Mouse (Mus musculus) embryonic facial prominence, embryonic 14.5 days (tissue): ENCODE results near the gene Afmid. TPM values are rescaled to one million over a fixed set of nuclear protein-coding genes. Genes with fewer than 3 reads are reported as not detected.
"Not testable (repeated sequence)": the region's sequence is repeated elsewhere in the genome, so short reads cannot be mapped to it uniquely, and the experiment has no call there.

ENCODE experiments used
- ATAC-seq: fragments of 200-750 bp; cut with Nextera tagmentation; 2 replicates; pipeline ENCODE4 v1.8.0; 2017; ENCODE audit warnings: low read depth, moderate number of reproducible peaks, moderate TSS enrichment
- DNase-seq: peaks from one replicate; pipeline ENCODE4 v3.0.0-alpha.2; 2015; ENCODE audit warnings: low spot score
- H3K27ac ChIP-seq: fragments of 300-500 bp; sonication (generic); replicated peaks from 2 replicates; pipeline ENCODE4 v1.5.1; 2014; ENCODE audit warnings: low read depth, mild to moderate bottlenecking, low read length, moderate library complexity
- H3K27me3 ChIP-seq: fragments of 300-500 bp; sonication (generic); replicated peaks from 2 replicates; pipeline ENCODE4 v1.6.1; 2014; ENCODE audit warnings: low read length; ENCODE audit not compliant: control insufficient read depth, insufficient read depth
- H3K36me3 ChIP-seq: fragments of 300-500 bp; sonication (generic); 2 replicates; pipeline ENCODE4 v1.6.1; 2014; ENCODE audit warnings: low read length, mixed read lengths; ENCODE audit not compliant: control insufficient read depth, insufficient read depth
- H3K4me1 ChIP-seq: fragments of 300-500 bp; sonication (generic); 2 replicates; pipeline ENCODE4 v1.6.1; 2014; ENCODE audit warnings: antibody characterized with exemption, low read length; ENCODE audit not compliant: control insufficient read depth, insufficient read depth
- H3K4me2 ChIP-seq: fragments of 300-500 bp; sonication (generic); 2 replicates; pipeline ENCODE4 v1.6.1; 2014; ENCODE audit warnings: low read depth, mild to moderate bottlenecking, low read length, moderate library complexity, mixed read lengths
- H3K4me3 ChIP-seq: fragments of 300-500 bp; sonication (generic); 2 replicates; pipeline ENCODE4 v1.5.1; 2014; ENCODE audit warnings: low read depth, mild to moderate bottlenecking, low read length
- H3K9ac ChIP-seq: fragments of 300-500 bp; sonication (generic); 2 replicates; pipeline ENCODE4 v1.6.1; 2014; ENCODE audit warnings: low read depth, mild to moderate bottlenecking, low read length, moderate library complexity, mixed read lengths
- H3K9me3 ChIP-seq: fragments of 300-500 bp; sonication (generic); 2 replicates; pipeline ENCODE4 v1.6.1; 2016; ENCODE audit warnings: low read length; ENCODE audit not compliant: control insufficient read depth
- WGBS: fragments of 180-500 bp; shearing (Covaris S2); extraction: QIAGEN DNeasy Blood & Tissue Kit; methylation state at CpG from one replicate; pipeline ENCODE4 v1.1.7; 2014; 5-methylcytosine and 5-hydroxymethylcytosine counted together
- polyA plus RNA-seq: library from polyadenylated mRNA; unstranded; fragments of >200 nt; fragmentation: Nextera tagmentation; extraction: Ambion mirVana; gene quantifications from 2 replicates; pipeline ENCODE4 v1.2.1, GENCODE M21; 2014

Gene Afmid
- polyA plus RNA-seq, 1 experiment from 2014 or later: 5.5 TPM

DNA sequence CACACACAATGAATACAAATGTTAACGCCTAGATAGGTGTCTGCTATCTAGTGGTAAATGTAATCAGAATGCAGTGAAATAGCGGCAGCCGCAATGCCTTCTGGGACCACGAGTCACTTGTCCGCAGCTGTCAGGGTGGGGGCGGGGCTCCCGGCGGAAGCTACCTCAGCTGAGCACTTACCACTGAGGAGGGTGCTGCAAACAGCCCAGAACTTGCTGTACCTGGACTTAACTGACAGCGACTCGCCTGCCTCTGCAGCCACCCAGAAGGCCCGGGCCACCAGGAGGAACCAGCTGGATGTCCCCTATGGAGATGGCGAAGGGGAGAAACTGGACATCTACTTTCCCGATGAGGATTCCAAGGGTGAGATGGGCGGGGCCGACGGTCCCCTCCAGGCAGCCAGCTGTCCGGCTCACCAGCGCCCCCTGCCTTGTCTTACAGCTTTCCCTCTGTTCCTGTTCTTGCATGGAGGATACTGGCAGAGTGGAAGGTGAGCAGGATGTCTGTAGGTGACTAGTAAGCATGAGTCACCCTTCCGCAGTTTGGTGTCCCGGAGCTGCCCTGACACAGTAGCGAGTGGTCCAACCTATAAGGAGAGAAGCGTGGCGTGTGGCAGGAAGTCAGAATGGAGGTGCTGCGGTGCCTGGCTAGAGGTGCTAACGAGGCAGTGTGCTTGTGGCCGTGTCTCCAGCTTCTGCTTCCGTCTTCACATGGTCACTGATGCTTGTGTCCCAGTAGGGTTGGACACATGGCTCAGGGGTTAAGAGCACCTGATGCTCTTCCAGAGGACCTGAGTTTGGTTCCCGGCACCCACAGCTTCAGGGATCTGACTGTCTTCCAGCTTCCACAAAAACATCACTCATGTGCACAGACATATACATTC is 6.6 kb downstream of the Afmid start:
- Histone ChIP-seq H3K27ac (no peak overlapping the region), H3K4me2 (peak overlapping the region; percentile 48), H3K4me3 (peak overlapping the region; percentile 11; the same call in 1 of the 2 replicates), H3K27me3 (no peaks in the 10 kb centered on the region), H3K36me3 (no peaks in the 10 kb centered on the region), H3K9me3 (no peaks in the 10 kb centered on the region), H3K9ac (no peak overlapping the region), H3K4me1 (peaks cover 9% of the 10 kb centered on the region)
- WGBS: 22% methylated on average over 28 of the region's 28 CpGs
- peak; percentile 23; the same call in 1 of the 2 replicates for ATAC-seq
- DNase-seq: peak; percentile 58

- WGBS: 92% methylated on average over 4 of the region's 6 CpGs
- not testable (repeated sequence) for H3K4me2 ChIP-seq, ATAC-seq
These were observed 7.8 kb downstream of the Afmid start for GRCm38 (mm10) chr11:117833509-117833908.

DNA sequence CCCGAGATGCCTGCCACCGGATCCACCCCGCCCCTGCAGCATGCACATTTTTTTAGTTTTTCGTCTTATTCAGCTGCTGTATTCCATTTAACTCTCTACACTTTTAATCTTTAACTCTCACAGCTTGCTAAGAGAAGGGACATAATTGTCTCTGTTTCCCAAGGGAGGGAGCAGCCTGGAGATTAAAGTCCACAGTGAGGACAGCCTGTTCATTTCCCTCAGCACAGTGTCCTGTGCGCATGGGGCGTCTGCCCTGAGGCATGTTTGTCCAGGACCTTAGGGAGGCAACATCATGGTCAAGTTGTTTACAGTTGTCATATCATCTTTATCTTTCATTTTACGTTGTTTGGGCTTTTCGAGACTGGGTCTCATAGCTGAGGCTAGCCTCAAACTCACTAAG is 8.4 kb downstream of the Afmid start:
- Histone ChIP-seq H3K4me3 (no peak overlapping the region), H3K27ac (no peak overlapping the region), H3K36me3 (no peaks in the 10 kb centered on the region), H3K4me2 (no peak overlapping the region), H3K9ac (no peak overlapping the region), H3K27me3 (no peaks in the 10 kb centered on the region), H3K4me1 (no peaks in the 10 kb centered on the region), H3K9me3 (no peaks in the 10 kb centered on the region)
- 89% methylated on average over 8 of the region's 8 CpGs for WGBS
- no peak for ATAC-seq
- DNase-seq: no peak

More at GRCm38 (mm10) chr11:117833509-117833908, 7.8 kb downstream of the Afmid start:
- H3K4me1 ChIP-seq, H3K4me3 ChIP-seq, H3K36me3 ChIP-seq, H3K27me3 ChIP-seq, DNase-seq, H3K9me3 ChIP-seq, H3K27ac ChIP-seq, H3K9ac ChIP-seq: not testable (repeated sequence)

DNA sequence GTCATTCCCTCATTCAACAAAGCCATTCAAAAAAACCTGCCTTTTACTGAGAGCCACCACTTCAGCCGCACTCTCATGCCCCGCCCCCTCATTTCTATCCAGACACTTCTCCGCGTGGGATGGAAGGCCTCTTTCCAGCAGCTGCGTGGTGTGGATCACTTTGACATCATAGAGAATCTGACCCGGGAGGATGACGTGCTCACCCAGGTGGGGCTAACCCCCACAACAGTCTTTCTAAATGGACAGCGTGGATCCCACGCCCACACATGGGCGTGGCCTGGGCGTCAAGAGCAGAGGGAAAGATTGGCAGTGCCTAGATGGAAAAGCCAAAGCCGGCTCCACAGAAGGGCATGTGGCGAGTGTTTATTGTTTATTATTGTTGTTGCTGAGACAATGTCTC is 10.6 kb downstream of the Afmid start:
- WGBS: 33% methylated on average over 13 of the region's 13 CpGs
- Histone ChIP-seq H3K4me1 (no peaks in the 10 kb centered on the region), H3K27me3 (no peaks in the 10 kb centered on the region), H3K9me3 (no peaks in the 10 kb centered on the region), H3K4me2 (peak overlapping the region; percentile 20; the same call in 1 of the 2 replicates), H3K27ac (no peak overlapping the region), H3K9ac (no peak overlapping the region), H3K4me3 (no peak overlapping the region), H3K36me3 (no peaks in the 10 kb centered on the region)
- DNase-seq (peak; percentile 68), ATAC-seq (no peak)

- Histone ChIP-seq H3K27me3 (no peaks in the 10 kb centered on the region), H3K9me3 (no peaks in the 10 kb centered on the region), H3K36me3 (no peaks in the 10 kb centered on the region), H3K27ac (peak overlapping the region; percentile 13; the same call in 1 of the 2 replicates), H3K4me2 (no peak overlapping the region), H3K4me1 (no peaks in the 10 kb centered on the region), H3K9ac (no peak overlapping the region), H3K4me3 (no peak overlapping the region)
- 33% methylated on average over 2 of the region's 2 CpGs for WGBS
- ATAC-seq: peak; percentile 58; the same call in 1 of the 2 replicates
- DNase-seq: peak; percentile 46
These were observed 12.8 kb downstream of the Afmid start for GRCm38 (mm10) chr11:117838572-117838971.

- H3K9ac ChIP-seq: no peak overlapping the region
- no peaks in the 10 kb centered on the region for H3K27me3 ChIP-seq
- H3K9me3 ChIP-seq: no peaks in the 10 kb centered on the region
- H3K4me3 ChIP-seq: no peak overlapping the region
- DNase-seq (no peak), ATAC-seq (no peak)
- H3K27ac ChIP-seq: 0 out of 2 replicates have a peak overlapping the region, but pooled peaks have one; percentile 13
- H3K4me2 ChIP-seq: no peak overlapping the region
- H3K36me3 ChIP-seq: no peaks in the 10 kb centered on the region
- 84% methylated on average over 1 of the region's 1 CpGs for WGBS
- no peaks in the 10 kb centered on the region for H3K4me1 ChIP-seq
These were observed 13.3 kb downstream of the Afmid start for GRCm38 (mm10) chr11:117839021-117839420.

GRCm38 (mm10) chr11:117840910-117841309 is 15.2 kb downstream of the Afmid start:
- Histone ChIP-seq H3K4me3 (no peak overlapping the region), H3K4me1 (no peaks in the 10 kb centered on the region), H3K27ac (no peak overlapping the region), H3K4me2 (no peak overlapping the region), H3K9me3 (no peaks in the 10 kb centered on the region), H3K36me3 (no peaks in the 10 kb centered on the region), H3K27me3 (no peaks in the 10 kb centered on the region), H3K9ac (no peak overlapping the region)
- no peak for DNase-seq
- ATAC-seq: no peak
- 63% methylated on average over 1 of the region's 1 CpGs for WGBS

- no peaks in the 10 kb centered on the region for H3K36me3 ChIP-seq
- H3K9me3 ChIP-seq: no peaks in the 10 kb centered on the region
- H3K27me3 ChIP-seq: no peaks in the 10 kb centered on the region
- ATAC-seq (no peak), DNase-seq (no peak)
- no peak overlapping the region for H3K27ac ChIP-seq
- H3K4me3 ChIP-seq: no peak overlapping the region
- no peak overlapping the region for H3K4me2 ChIP-seq
- WGBS: 78% methylated on average over 2 of the region's 2 CpGs
- H3K9ac ChIP-seq: no peak overlapping the region
- H3K4me1 ChIP-seq: peaks cover 8% of the 10 kb centered on the region
These were observed 17.7 kb downstream of the Afmid start for GRCm38 (mm10) chr11:117843434-117843833.
